Mouse (Mus musculus) cerebellum, adult 18-20 months (tissue): Measurements from ENCODE around the gene Zbed5.
A peak's percentile ranks its signal among the peaks of the same experiment; 100 is the strongest.
"Not testable (repeated sequence)": the region's sequence is repeated elsewhere in the genome, so short reads cannot be mapped to it uniquely, and the experiment has no call there.

ENCODE experiments used
- DNase-seq, 2 experiments: peaks; one replicate each; pipeline ENCODE4 v3.0.0; 2021

The Zbed5 gene

DNA sequence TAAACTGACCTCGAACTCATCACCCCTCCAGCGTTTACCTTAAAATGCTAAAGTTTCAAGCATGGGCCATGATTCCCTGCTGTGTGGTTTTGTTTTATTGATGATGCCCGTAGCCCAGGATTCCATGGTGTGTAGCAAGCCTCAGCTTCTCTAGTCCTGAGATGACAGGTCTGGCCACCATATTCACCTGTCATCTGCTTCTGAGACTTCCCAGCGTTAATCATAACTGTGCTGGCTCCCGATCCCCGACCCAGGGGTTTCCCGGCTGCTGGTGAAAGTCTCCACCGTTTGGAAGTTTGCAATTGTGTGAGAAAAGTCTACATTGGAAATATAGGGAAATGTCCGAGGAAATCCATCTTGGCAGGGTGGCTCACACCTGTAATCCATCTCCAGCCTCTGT lies 13.6 kb downstream of the Zbed5 start:
- no peak for DNase-seq

DNA sequence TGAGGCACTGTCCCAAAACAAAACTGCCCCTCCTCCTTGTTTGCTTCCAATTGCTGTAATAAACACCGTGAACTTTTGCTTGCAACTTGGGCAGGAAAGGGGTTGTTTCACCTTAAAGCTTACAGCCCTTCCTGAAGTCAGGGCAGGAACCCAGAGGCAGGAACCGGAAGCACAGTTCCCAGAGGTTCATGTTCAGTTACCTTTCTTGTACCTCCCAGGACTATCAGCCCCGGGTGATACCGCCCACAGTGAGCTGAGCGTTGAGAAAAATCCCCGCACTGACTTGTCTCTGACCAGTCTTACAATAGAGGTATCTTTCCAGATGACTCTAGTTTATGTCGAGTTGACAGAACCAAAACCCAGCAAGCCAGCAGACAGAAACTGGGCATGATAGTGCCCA lies 14.1 kb downstream of the Zbed5 start:
- DNase-seq = no peak

DNA sequence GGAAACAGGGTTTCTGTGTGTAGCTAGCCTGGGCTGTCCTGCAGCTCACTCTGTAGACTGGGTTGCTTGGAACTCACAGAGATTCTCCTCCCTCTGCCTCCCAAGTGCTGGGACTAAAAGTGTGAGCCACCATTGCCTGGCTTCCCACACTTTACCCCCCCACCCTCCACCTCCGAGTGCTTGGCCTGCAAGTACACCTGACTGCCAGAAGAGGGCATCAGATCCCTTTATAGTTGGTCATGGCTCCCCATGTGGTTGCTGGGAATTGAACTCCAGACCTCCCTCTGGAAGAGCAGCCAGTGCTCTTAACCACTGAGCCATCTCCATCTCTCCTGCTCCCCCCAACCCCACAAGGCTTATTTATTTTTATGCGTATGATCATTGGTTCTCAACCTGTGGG lies 18.5 kb downstream of the Zbed5 start:
- peak; percentile 22 to 33 for DNase-seq

DNA sequence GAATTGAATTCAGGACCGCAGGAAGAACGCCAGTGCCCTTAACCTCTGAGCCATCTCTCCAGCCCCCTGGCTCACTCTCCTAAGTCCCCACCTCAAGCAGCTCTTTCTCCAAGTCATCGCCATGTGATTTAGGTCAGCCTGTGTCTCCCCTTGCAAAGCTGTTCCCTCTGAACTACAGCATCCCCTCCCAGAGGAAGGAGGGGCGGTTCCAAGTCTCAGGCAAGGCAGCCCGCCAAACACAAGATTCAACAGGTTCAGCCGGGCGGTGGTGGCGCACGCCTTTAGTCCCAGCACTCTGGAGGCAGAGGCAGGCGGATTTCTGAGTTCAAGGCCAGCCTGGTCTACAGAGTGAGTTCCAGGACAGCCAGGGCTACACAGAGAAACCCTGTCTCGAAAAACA lies 20.0 kb downstream of the Zbed5 start:
- not testable (repeated sequence) for DNase-seq

GRCm38 (mm10) chr5:129918065-129918651 lies 22.6 kb downstream of the Zbed5 start:
- no peak for DNase-seq

DNA sequence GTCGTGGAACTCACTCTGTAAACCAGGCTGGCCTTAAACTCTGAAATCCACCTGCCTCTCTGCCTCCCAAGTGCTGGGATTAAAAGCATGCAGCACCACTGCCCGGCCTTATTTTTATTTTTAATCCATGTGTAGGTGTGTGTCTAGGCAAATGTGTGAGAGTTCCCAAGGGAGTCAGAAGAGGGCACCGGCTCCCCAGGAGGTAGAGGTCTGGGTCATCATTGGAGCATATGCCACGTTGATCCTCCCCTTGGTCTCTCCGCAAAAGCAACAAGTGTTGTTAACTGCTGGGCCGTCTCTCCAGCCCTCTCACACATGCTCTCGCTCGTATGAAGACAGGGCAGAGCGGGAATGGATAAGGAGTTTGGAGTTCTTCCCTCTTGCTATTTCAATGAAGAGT lies 23.2 kb downstream of the Zbed5 start:
- no peak for DNase-seq

- no peak for DNase-seq
Observed at GRCm38 (mm10) chr5:129919320-129919719, 23.8 kb downstream of the Zbed5 start.

GRCm38 (mm10) chr5:129921972-129922371 lies 26.4 kb downstream of the Zbed5 start:
- DNase-seq = no peak

GRCm38 (mm10) chr5:129924820-129925452 lies 29.4 kb downstream of the Zbed5 start:
- no peak for DNase-seq

- no peak for DNase-seq
Observed at GRCm38 (mm10) chr5:129925933-129926332, 30.4 kb downstream of the Zbed5 start.

DNA sequence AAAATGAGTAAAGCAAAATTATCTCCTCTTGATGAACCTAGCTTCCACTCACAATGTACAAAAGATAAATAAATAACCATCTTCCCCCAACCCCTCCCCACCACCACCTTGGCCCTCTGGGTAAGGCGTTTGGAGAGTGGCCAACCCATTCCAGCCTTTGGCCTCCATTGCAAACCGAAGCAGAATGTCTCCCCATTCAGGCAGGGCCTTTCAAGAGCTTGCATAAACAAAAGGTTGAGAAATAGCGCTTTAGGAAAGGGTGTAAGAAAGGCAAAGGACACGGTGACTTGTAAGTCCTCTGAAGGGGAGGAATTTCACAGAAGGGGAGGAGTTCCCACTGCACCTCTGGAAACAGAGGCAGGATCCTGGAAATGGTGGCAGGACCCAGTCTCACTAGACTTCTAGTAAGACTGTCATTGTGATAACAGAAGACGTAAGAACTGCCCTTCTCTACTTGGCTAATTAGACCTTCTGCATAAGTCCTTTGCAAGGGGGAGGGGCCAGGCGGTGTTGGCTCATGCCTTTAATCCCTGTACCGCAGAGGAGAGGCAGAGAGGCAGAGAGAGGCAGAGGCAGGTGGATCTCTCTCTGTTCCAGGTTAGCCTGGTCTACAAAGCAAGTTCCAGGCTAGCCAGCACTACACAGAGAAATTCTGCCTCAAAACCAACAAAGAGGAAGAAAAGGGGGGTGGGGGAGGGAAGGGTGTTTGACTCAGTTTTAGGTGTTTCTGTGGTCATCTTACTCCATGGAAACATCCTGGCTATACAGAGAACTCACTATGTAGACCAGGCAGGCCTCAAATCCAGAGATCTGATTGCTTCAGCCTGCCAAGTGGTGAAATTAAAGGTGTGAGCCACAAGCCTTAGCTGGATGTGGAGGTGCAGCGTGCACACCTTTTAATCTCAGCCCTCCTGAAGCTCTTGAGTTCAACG lies 34.7 kb downstream of the Zbed5 start:
- DNase-seq = no peak

GRCm38 (mm10) chr5:129936941-129937340 lies 41.4 kb downstream of the Zbed5 start:
- no peak for DNase-seq

DNA sequence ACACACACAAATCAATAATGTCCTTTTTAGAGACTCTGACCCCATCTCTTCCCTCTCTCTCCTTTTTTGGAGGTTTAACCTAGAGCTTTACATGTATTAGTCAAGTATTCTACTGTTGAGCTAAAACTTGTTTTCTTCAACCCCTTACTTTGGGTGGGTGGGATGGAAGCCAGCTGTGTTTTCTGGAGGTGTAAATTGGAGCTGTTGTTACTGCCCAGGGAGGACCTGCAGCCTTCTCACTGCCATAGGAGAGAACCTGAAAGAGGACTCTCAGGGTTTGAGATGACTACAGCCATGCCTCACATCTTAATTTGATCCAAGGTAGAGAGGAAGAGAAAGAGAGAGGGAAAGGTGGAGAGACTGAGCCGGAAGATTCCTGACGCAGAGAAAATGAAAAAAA lies 44.8 kb downstream of the Zbed5 start:
- peak; percentile 8 to 10 for DNase-seq

DNA sequence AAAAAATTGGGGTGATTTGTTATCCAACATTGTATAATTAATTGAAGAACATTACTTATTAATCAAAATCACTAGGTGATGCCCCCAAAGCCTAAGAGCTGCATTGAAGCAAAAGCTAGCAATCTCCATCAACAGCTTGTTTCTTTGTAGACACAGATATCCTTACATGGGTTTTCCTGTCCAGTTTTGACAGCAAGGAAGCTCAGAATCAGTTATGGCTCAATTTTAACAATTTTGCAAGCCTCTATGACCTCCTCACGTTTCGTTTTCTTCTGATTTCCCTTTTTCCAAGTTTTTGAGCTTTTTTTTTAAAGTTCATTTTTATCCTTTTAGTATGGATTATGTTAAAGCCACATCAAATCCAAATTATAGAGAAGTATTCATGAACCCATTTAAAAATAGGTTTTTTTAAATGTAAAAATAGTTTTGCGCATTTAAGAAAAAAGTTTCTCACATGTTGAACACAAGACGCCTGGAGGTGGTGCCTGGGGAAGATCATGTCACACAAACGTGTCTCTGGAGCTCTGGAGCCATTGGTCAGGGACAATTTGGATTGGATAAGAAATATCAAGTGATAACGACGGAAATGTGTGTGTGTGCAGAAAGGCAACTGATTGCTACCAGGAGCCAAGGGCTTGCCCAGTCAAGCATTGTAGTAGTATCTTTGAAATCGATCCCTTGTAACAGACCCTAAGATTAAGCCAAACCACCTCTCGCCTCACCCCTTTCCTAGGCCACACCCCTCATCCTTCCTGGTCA lies 45.4 kb downstream of the Zbed5 start:
- no peak for DNase-seq

GRCm38 (mm10) chr5:129941495-129942045 lies 46.0 kb downstream of the Zbed5 start, which contains the start of gene Vkorc1l1:
Gene Vkorc1l1, plus strand, starts transcription at chr5:129941970.
- DNase-seq = peak; percentile 98

GRCm38 (mm10) chr5:129942073-129942939 lies 46.8 kb downstream of the Zbed5 start:
- DNase-seq = peak; percentile 33 to 62

GRCm38 (mm10) chr5:129943402-129943801 lies 47.9 kb downstream of the Zbed5 start:
- no peak for DNase-seq

DNA sequence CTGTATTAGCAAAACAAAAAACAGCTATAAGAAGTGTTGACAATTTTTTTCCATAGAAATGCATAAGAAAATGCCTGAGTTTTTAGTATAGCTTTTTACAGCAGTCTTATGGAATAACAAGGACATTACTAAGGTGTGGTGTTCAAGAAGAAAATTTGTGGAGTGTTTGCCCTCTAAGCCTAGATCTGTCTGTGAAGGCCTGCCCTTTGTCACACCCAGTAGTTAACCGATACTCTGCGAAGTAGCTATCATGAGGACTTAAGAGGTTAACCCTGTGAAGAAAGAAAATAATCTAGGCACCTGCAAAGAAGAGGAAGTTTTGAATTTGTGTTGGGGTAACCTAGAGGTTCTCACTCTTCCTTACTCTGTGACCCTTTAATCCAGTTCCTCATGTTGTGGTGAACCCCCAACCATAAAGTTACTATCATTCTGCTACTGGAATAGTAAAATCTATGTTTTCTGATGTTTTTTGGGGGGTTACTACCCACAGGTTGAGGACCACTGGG lies 52.1 kb downstream of the Zbed5 start:
- no peak for DNase-seq

- DNase-seq = no peak
Observed at GRCm38 (mm10) chr5:129952143-129952542, 56.6 kb downstream of the Zbed5 start.
